Mouse (Mus musculus) forebrain, embryonic 11.5 days (tissue): ENCODE data around the gene Kcnk3. TPM values are rescaled to one million over a fixed set of nuclear protein-coding genes. Genes with fewer than 3 reads are reported as not detected.

Experiments used
- ATAC-seq: fragments of 200-750 bp; cut with Nextera tagmentation; replicated peaks from 2 replicates; pipeline ENCODE4 v1.8.0; 2017; ENCODE audit warnings: moderate TSS enrichment; ENCODE audit not compliant: low FRiP score
- DNase-seq: peaks from one replicate; pipeline ENCODE4 v3.0.0-alpha.2; 2017; ENCODE audit warnings: low spot score
- H3K27ac ChIP-seq: fragments of 300-500 bp; sonication (generic); 2 replicates; pipeline ENCODE4 v1.5.1; 2014; ENCODE audit warnings: low read depth, low read length
- H3K27me3 ChIP-seq: fragments of 300-500 bp; sonication (generic); 2 replicates; pipeline ENCODE4 v1.6.1; 2014; ENCODE audit warnings: mild to moderate bottlenecking, low read length, mixed read lengths; ENCODE audit not compliant: control insufficient read depth, insufficient read depth
- H3K36me3 ChIP-seq: fragments of 300-500 bp; sonication (generic); 2 replicates; pipeline ENCODE4 v1.6.1; 2014; ENCODE audit warnings: mild to moderate bottlenecking, low read length, moderate library complexity, mixed read lengths; ENCODE audit not compliant: control insufficient read depth, insufficient read depth
- H3K4me1 ChIP-seq: fragments of 300-500 bp; sonication (generic); replicated peaks from 2 replicates; pipeline ENCODE4 v1.6.1; 2014; ENCODE audit warnings: low read length, mixed read lengths; ENCODE audit not compliant: control insufficient read depth, insufficient read depth
- H3K4me2 ChIP-seq: fragments of 300-500 bp; sonication (generic); 2 replicates; pipeline ENCODE4 v1.6.1; 2014; ENCODE audit warnings: low read depth, mild to moderate bottlenecking, low read length, moderate library complexity, mixed read lengths; ENCODE audit not compliant: severe bottlenecking
- H3K4me3 ChIP-seq: fragments of 300-500 bp; sonication (generic); 2 replicates; pipeline ENCODE4 v1.5.1; 2014; ENCODE audit warnings: low read depth, low read length
- H3K9ac ChIP-seq: fragments of 300-500 bp; sonication (generic); 2 replicates; pipeline ENCODE4 v1.6.1; 2014; ENCODE audit warnings: low read length
- H3K9me3 ChIP-seq: fragments of 300-500 bp; sonication (generic); 2 replicates; pipeline ENCODE4 v1.6.1; 2016; ENCODE audit warnings: low read length, mixed read lengths; ENCODE audit not compliant: control insufficient read depth
- WGBS: fragments of 180-500 bp; shearing (Covaris S2); extraction: QIAGEN DNeasy Blood & Tissue Kit; methylation state at CpG from one replicate; pipeline ENCODE4 v1.1.7; 2014; 5-methylcytosine and 5-hydroxymethylcytosine counted together
- polyA plus RNA-seq: library from polyadenylated mRNA; unstranded; fragments of >200 nt; fragmentation: Nextera tagmentation; extraction: Ambion mirVana; gene quantifications from 2 replicates; pipeline ENCODE4 v1.2.1, GENCODE M21; 2014

Gene Kcnk3
- polyA plus RNA-seq, 1 experiment from 2014 or later = 0.20 TPM

GRCm38 (mm10) chr5:30647396-30647795, 59.4 kb downstream of the Kcnk3 start:
- WGBS = 21% methylated on average over 9 of the region's 9 CpGs
- no peak for ATAC-seq
- H3K4me1 ChIP-seq = 0 out of 2 replicates have a peak, but pooled peaks cover 3% of the 10 kb centered on the region
- H3K27ac ChIP-seq = no peak overlapping the region
- H3K27me3 ChIP-seq = no peaks in the 10 kb centered on the region
- H3K9ac ChIP-seq = peak overlapping the region; percentile 71
- peak overlapping the region; percentile 93 for H3K4me2 ChIP-seq
- no peak for DNase-seq
- peak overlapping the region; percentile 66 for H3K4me3 ChIP-seq
- no peaks in the 10 kb centered on the region for H3K9me3 ChIP-seq
- no peaks in the 10 kb centered on the region for H3K36me3 ChIP-seq

- peak within 1 kb of the TSS; percentile 71 for H3K9ac ChIP-seq
- H3K27ac ChIP-seq = no peak within 1 kb of the TSS
- H3K9me3 ChIP-seq = no peaks in the 10 kb centered on the region
- WGBS = 0% methylated on average over 37 of the region's 38 CpGs
- 0 out of 2 replicates have a peak, but pooled peaks cover 3% of the 10 kb centered on the region for H3K4me1 ChIP-seq
- H3K4me2 ChIP-seq = peak within 1 kb of the TSS; percentile 93
- peak; percentile 93 for DNase-seq
- no peaks in the 10 kb centered on the region for H3K27me3 ChIP-seq
- H3K36me3 ChIP-seq = no peaks in the 10 kb centered on the region
- peak; percentile 97 for ATAC-seq
- H3K4me3 ChIP-seq = peak within 1 kb of the TSS; percentile 66
Measured at GRCm38 (mm10) chr5:30647815-30648560, 60.0 kb downstream of the Kcnk3 start, which contains the start of gene Slc35f6. Gene Slc35f6 (plus strand): TSS chr5:30647933.

- ATAC-seq = no peak
- H3K36me3 ChIP-seq = no peaks in the 10 kb centered on the region
- no peak overlapping the region for H3K4me3 ChIP-seq
- H3K9me3 ChIP-seq = no peaks in the 10 kb centered on the region
- 0 out of 2 replicates have a peak, but pooled peaks cover 3% of the 10 kb centered on the region for H3K4me1 ChIP-seq
- DNase-seq = no peak
- H3K9ac ChIP-seq = no peak overlapping the region
- H3K27me3 ChIP-seq = no peaks in the 10 kb centered on the region
- WGBS = 79% methylated on average over 4 of the region's 4 CpGs
- H3K27ac ChIP-seq = no peak overlapping the region
- no peak overlapping the region for H3K4me2 ChIP-seq
Measured at GRCm38 (mm10) chr5:30649558-30649957, 61.6 kb downstream of the Kcnk3 start.

- 0 out of 2 replicates have a peak, but pooled peaks cover 3% of the 10 kb centered on the region for H3K4me1 ChIP-seq
- WGBS = 74% methylated on average over 3 of the region's 3 CpGs
- DNase-seq (no peak), ATAC-seq (no peak)
- H3K27ac ChIP-seq = no peak overlapping the region
- H3K9ac ChIP-seq = no peak overlapping the region
- H3K36me3 ChIP-seq = no peaks in the 10 kb centered on the region
- H3K27me3 ChIP-seq = no peaks in the 10 kb centered on the region
- H3K9me3 ChIP-seq = no peaks in the 10 kb centered on the region
- H3K4me2 ChIP-seq = no peak overlapping the region
- no peak overlapping the region for H3K4me3 ChIP-seq
Measured at GRCm38 (mm10) chr5:30650756-30651155, 62.8 kb downstream of the Kcnk3 start.

- Histone ChIP-seq H3K9ac (no peak overlapping the region), H3K36me3 (no peaks in the 10 kb centered on the region), H3K9me3 (no peaks in the 10 kb centered on the region), H3K4me3 (no peak overlapping the region), H3K27me3 (no peaks in the 10 kb centered on the region), H3K27ac (no peak overlapping the region), H3K4me1 (0 out of 2 replicates have a peak, but pooled peaks cover 3% of the 10 kb centered on the region), H3K4me2 (no peak overlapping the region)
- no peak for DNase-seq
- 92% methylated on average over 3 of the region's 3 CpGs for WGBS
- no peak for ATAC-seq
Measured at GRCm38 (mm10) chr5:30651554-30651953, 63.6 kb downstream of the Kcnk3 start.

- H3K9me3 ChIP-seq = no peaks in the 10 kb centered on the region
- H3K4me2 ChIP-seq = no peak overlapping the region
- no peaks in the 10 kb centered on the region for H3K36me3 ChIP-seq
- no peak overlapping the region for H3K9ac ChIP-seq
- WGBS = 89% methylated on average over 6 of the region's 6 CpGs
- 0 out of 2 replicates have a peak, but pooled peaks cover 3% of the 10 kb centered on the region for H3K4me1 ChIP-seq
- DNase-seq = no peak
- H3K27ac ChIP-seq = no peak overlapping the region
- ATAC-seq = no peak
- H3K4me3 ChIP-seq = no peak overlapping the region
- H3K27me3 ChIP-seq = no peaks in the 10 kb centered on the region
Measured at GRCm38 (mm10) chr5:30653246-30653645, 65.3 kb downstream of the Kcnk3 start.

- Histone ChIP-seq H3K4me1 (no peaks in the 10 kb centered on the region), H3K9ac (no peak overlapping the region), H3K4me3 (no peak overlapping the region), H3K27me3 (no peaks in the 10 kb centered on the region), H3K27ac (no peak overlapping the region), H3K9me3 (no peaks in the 10 kb centered on the region), H3K36me3 (no peaks in the 10 kb centered on the region), H3K4me2 (no peak overlapping the region)
- DNase-seq = no peak
- 84% methylated on average over 8 of the region's 8 CpGs for WGBS
- no peak for ATAC-seq
Measured at GRCm38 (mm10) chr5:30655042-30655441, 67.1 kb downstream of the Kcnk3 start.

- no peak overlapping the region for H3K27ac ChIP-seq
- no peaks in the 10 kb centered on the region for H3K27me3 ChIP-seq
- H3K4me1 ChIP-seq = no peaks in the 10 kb centered on the region
- H3K9me3 ChIP-seq = no peaks in the 10 kb centered on the region
- H3K4me2 ChIP-seq = no peak overlapping the region
- no peak for DNase-seq
- H3K4me3 ChIP-seq = no peak overlapping the region
- no peak overlapping the region for H3K9ac ChIP-seq
- ATAC-seq = no peak
- H3K36me3 ChIP-seq = no peaks in the 10 kb centered on the region
- 92% methylated on average over 6 of the region's 6 CpGs for WGBS
Measured at GRCm38 (mm10) chr5:30655526-30656195, 67.7 kb downstream of the Kcnk3 start.
